In the genomic region with DNA sequence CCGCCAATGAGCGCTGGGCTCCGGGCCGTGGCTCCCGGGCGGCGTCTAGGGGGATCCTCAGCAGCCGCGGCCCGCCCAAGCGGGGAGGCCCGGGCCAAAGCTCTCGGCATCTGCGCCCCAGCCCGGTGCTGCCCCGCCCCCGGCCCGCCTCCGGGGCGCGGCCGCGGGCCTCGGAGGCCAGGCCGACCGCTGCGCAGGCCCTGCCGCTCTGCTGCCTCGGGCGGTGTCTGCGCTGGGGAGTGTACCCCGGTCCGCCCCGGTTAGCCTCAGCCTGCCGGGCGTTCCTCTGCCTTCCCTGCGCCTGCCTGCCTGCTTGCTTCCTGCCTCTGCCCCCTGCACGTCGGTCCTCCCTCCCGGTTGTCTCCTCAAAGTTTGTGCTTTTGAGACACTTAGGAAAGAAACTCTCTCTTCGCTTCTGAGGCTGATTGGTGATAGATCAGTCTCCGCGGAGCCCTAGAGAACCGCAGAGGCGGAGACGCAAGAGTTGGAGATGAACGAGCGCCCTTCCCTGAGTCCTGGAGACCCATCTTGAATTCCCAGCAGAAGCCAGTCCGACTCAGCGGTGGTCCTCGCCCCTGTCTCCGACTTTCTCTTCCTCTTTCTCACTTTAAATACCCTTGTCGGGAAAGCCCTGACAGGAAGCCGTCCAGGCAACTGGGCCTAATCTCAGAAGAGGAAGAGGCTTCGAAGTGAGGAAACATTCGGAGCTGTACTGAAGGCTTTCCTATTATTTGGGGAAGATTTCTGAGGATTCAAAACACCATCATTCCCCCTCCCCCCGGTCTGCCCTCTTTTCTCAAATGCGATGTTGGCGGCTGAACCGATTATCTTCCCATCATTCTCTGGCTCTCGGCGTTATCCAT, we compare ENCODE assay signal across 8 mouse cellular contexts. TPM values are rescaled to one million over a fixed set of nuclear protein-coding genes. Genes with fewer than 3 reads are reported as not detected.
A peak's percentile ranks its signal among the peaks of the same experiment; 100 is the strongest.
DNase-seq lines count a peak whose midpoint lies in the region; ATAC-seq and TF ChIP-seq lines count a peak whose summit lies in the region.

No protein-coding gene starts in this region.

- under 1% methylated on average over 35 of the region's 62 CpGs for WGBS in embryonic facial prominence, embryonic 11.5 days
- WGBS in intestine, postnatal 0 days: 2% methylated on average over 41 of the region's 62 CpGs
- WGBS in midbrain, embryonic 10.5 days: under 1% methylated on average over 62 of the region's 62 CpGs

- H3K9ac ChIP-seq in embryonic facial prominence, embryonic 11.5 days (replicated peaks; ENCODE audit: low read length): peak overlapping the region; percentile 86
- H3K9ac ChIP-seq in intestine, postnatal 0 days (ENCODE audit: low read depth, low read length): peak overlapping the region; percentile 89

- intact Hi-C loops in left cerebral cortex, postnatal 36 days (cut with DNase I): loop anchor here (5.0 kb wide), 1 partner anchor 53 kb away; no protein-coding TSS in a partner anchor

- no peak for TF ChIP-seq CTCF in intestine, postnatal 0 days (IDR thresholded peaks at IDR 0.05; ENCODE audit: low read depth)

- H3K27ac ChIP-seq in embryonic facial prominence, embryonic 11.5 days (replicated peaks; ENCODE audit: low read depth, low read length): peak overlapping the region; percentile 90
- H3K27ac ChIP-seq in intestine, postnatal 0 days (ENCODE audit: low read depth, low read length): peak overlapping the region; percentile 90
- peak overlapping the region; percentile 95 for H3K27ac ChIP-seq in midbrain, embryonic 10.5 days (replicated peaks)

- H3K4me3 ChIP-seq in embryonic facial prominence, embryonic 11.5 days (ENCODE audit: low read depth, low read length): peak overlapping the region; percentile 84
- H3K4me3 ChIP-seq in intestine, postnatal 0 days (ENCODE audit: low read depth, low read length): peak overlapping the region; percentile 84
- H3K4me3 ChIP-seq in midbrain, embryonic 10.5 days: peak overlapping the region; percentile 84

- ATAC-seq in embryonic facial prominence, embryonic 11.5 days (replicated peaks; ENCODE audit: insufficient number of reproducible peaks, low FRiP score, low TSS enrichment, low read depth): peak; percentile 94
- peak; percentile 85 for ATAC-seq in granulocyte monocyte progenitor cell, adult 5-6 weeks (replicated peaks; ENCODE audit: poor library complexity, severe bottlenecking)
- peak; percentile 99 for ATAC-seq in intestine, postnatal 0 days

- H3K9me3 ChIP-seq in embryonic facial prominence, embryonic 11.5 days (replicated peaks; ENCODE audit: control insufficient read depth, low read length): no peaks in the 10 kb centered on the region
- no peaks in the 10 kb centered on the region for H3K9me3 ChIP-seq in intestine, postnatal 0 days (ENCODE audit: control insufficient read depth)
- H3K9me3 ChIP-seq in midbrain, embryonic 10.5 days (replicated peaks): no peaks in the 10 kb centered on the region

- DNase-seq in 3134 (ENCODE audit: extremely low read depth, insufficient read length, low spot score): peak; percentile 94
- peak; percentile 96 for DNase-seq in adrenal gland, postnatal 14 days
- DNase-seq in embryonic facial prominence, embryonic 11.5 days (ENCODE audit: low spot score): peak; percentile 92
- DNase-seq in left cerebral cortex, postnatal 36 days (ENCODE audit: low spot score in 2 of 2): peak; percentile 84 to 92
- DNase-seq in midbrain, embryonic 10.5 days (ENCODE audit: low spot score): peak; percentile 89
- peak; percentile 89 for DNase-seq in skeletal muscle tissue, adult 2 months (ENCODE audit: low read depth, low spot score)

- peak overlapping the region; percentile 63 for H3K4me2 ChIP-seq in embryonic facial prominence, embryonic 11.5 days (ENCODE audit: low read depth, low read length)
- peak overlapping the region; percentile 92 for H3K4me2 ChIP-seq in intestine, postnatal 0 days (replicated peaks; ENCODE audit: low read depth)

- H3K36me3 ChIP-seq in embryonic facial prominence, embryonic 11.5 days (replicated peaks; ENCODE audit: control insufficient read depth, insufficient read depth, low read depth, low read length): no peaks in the 10 kb centered on the region
- H3K36me3 ChIP-seq in intestine, postnatal 0 days (ENCODE audit: control insufficient read depth, insufficient read depth): no peaks in the 10 kb centered on the region
- no peaks in the 10 kb centered on the region for H3K36me3 ChIP-seq in midbrain, embryonic 10.5 days

- H3K27me3 ChIP-seq in embryonic facial prominence, embryonic 11.5 days (ENCODE audit: control insufficient read depth, insufficient read depth, low read length): no peaks in the 10 kb centered on the region
- H3K27me3 ChIP-seq in intestine, postnatal 0 days (replicated peaks; ENCODE audit: control insufficient read depth, insufficient read depth, low read length): no peaks in the 10 kb centered on the region
- H3K27me3 ChIP-seq in midbrain, embryonic 10.5 days (ENCODE audit: low read depth, poor library complexity, severe bottlenecking): no peaks in the 10 kb centered on the region

- no peaks in the 10 kb centered on the region for H3K4me1 ChIP-seq in embryonic facial prominence, embryonic 11.5 days (ENCODE audit: control insufficient read depth, insufficient read depth, low read length)
- peaks cover 4% of the 10 kb centered on the region; the same call in 1 of the 2 replicates for H3K4me1 ChIP-seq in intestine, postnatal 0 days (replicated peaks; ENCODE audit: control insufficient read depth, insufficient read depth, low read length)
- H3K4me1 ChIP-seq in midbrain, embryonic 10.5 days: peaks cover 40% of the 10 kb centered on the region

RNA-seq across cellular contexts. Expression of a gene that starts 0.6 kb away (rescaled TPM):
- 47.1 and 50.3 TPM in 2 replicates for total RNA-seq in adrenal gland, postnatal 14 days (2021)
- polyA plus RNA-seq in embryonic facial prominence, embryonic 11.5 days (2014; fragmentation: Nextera tagmentation; extraction: Ambion mirVana): 36.6 and 40.9 TPM in 2 replicates
- total RNA-seq in granulocyte monocyte progenitor cell, adult 5-6 weeks (2014; fragmentation: Nextera tagmentation): 98.2 and 118 TPM in 2 replicates
- 38.6 and 50.6 TPM in 2 replicates for total RNA-seq in granulocyte monocyte progenitor cell, adult 5-6 weeks (2017)
- 6.0 and 6.5 TPM in 2 replicates for polyA plus RNA-seq in intestine, postnatal 0 days (2015; fragmentation: Nextera tagmentation; extraction: Ambion mirVana)
- total RNA-seq in left cerebral cortex, postnatal 36 days (2021): 10 to 100 TPM; 62.2 to 64.8 TPM
- 29.0 and 38.6 TPM in 2 replicates for polyA plus RNA-seq in midbrain, embryonic 10.5 days (2016; fragmentation: Nextera tagmentation; extraction: Ambion mirVana)

Comparison
In these comparisons a context has a peak if more than half of its experiments do, and no peak if none do; other contexts are left out.
1. Peak in every context shown above with its lines: DNase-seq, ATAC-seq, H3K4me3 ChIP-seq and H3K27ac ChIP-seq.